In the genomic region with DNA sequence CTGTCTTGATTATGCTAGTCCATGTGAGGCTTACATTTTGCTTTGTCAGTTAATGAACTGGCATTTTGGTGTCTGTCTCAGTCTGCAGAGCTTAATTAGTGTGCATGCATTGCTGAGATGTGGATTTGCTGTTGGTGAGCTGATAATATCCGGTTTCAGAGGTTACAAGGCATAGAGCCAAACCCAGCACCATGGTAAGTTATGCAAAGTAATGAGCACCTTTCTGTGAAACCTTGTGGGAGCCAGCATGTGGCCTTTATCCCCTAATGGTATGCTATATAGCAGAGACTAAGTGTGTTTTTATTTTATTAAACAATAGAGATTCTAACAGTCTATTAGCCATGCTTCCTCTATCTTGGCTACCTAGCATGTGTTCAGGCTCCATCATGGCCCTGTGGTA, we compare ENCODE assay signal across 22 mouse cellular contexts.
DNase-seq lines count a peak whose midpoint lies in the region; ATAC-seq and TF ChIP-seq lines count a peak whose summit lies in the region.
"Had no signal": no experiment of that assay in that cellular context is flagged by ENCODE, and none has a peak within 500 bp of the region (broad histone marks: within the 10 kb centered on the region; RNA-seq: fewer than 3 reads in every experiment).

No protein-coding gene starts in this region.

- no peak overlapping the region for H3K4me3 ChIP-seq in embryonic facial prominence, embryonic 14.5 days (ENCODE audit: low read depth, low read length)
- H3K4me3 ChIP-seq in embryonic facial prominence, embryonic 10.5 days, result no peak overlapping the region
- no peak overlapping the region for H3K4me3 ChIP-seq in midbrain, embryonic 13.5 days (replicated peaks)
- no peak overlapping the region for H3K4me3 ChIP-seq in midbrain, embryonic 11.5 days (ENCODE audit: low read depth, low read length)
- H3K4me3 ChIP-seq in forebrain, embryonic 16.5 days (replicated peaks; ENCODE audit: low read length), result no peak overlapping the region
- H3K4me3 ChIP-seq: embryonic facial prominence, embryonic 15.5 days; heart, embryonic 13.5 days; hindbrain, embryonic 12.5 days had no signal

- H3K36me3 ChIP-seq in embryonic facial prominence, embryonic 14.5 days (ENCODE audit: control insufficient read depth, insufficient read depth, low read length), result no peaks in the 10 kb centered on the region
- H3K36me3 ChIP-seq in embryonic facial prominence, embryonic 10.5 days (replicated peaks), result no peaks in the 10 kb centered on the region
- no peaks in the 10 kb centered on the region for H3K36me3 ChIP-seq in midbrain, embryonic 13.5 days
- H3K36me3 ChIP-seq in midbrain, embryonic 11.5 days (ENCODE audit: control insufficient read depth, insufficient read depth, low read length), result no peaks in the 10 kb centered on the region
- no peaks in the 10 kb centered on the region for H3K36me3 ChIP-seq in forebrain, embryonic 16.5 days (ENCODE audit: control insufficient read depth, insufficient read depth)
- H3K36me3 ChIP-seq: embryonic facial prominence, embryonic 15.5 days; G1E; heart, embryonic 13.5 days; hindbrain, embryonic 12.5 days had no signal

- ATAC-seq in embryonic facial prominence, embryonic 14.5 days (ENCODE audit: low read depth), result peak; percentile 37; the same call in 1 of the 2 replicates
- 0 out of 2 replicates have a peak, but pooled peaks have one; percentile 24 for ATAC-seq in midbrain, embryonic 13.5 days
- no peak for ATAC-seq in midbrain, embryonic 11.5 days (ENCODE audit: low FRiP score)
- ATAC-seq in forebrain, embryonic 16.5 days, result peak; percentile 38; the same call in 1 of the 2 replicates
- ATAC-seq in inflammation-experienced regulatory T-cells, adult 6 months, result no peak
- ATAC-seq: CD4-positive, CD25-positive, alpha-beta regulatory T cell, adult 4 months; hindbrain, embryonic 16.5 days had no signal

- no peak overlapping the region for H3K9ac ChIP-seq in embryonic facial prominence, embryonic 14.5 days (ENCODE audit: low read depth, low read length)
- no peak overlapping the region for H3K9ac ChIP-seq in midbrain, embryonic 13.5 days (replicated peaks)
- H3K9ac ChIP-seq in midbrain, embryonic 11.5 days (ENCODE audit: low read length), result no peak overlapping the region
- no peak overlapping the region for H3K9ac ChIP-seq in forebrain, embryonic 16.5 days (replicated peaks; ENCODE audit: low read depth, low read length)
- H3K9ac ChIP-seq: embryonic facial prominence, embryonic 15.5 days; heart, embryonic 13.5 days; hindbrain, embryonic 12.5 days had no signal

- no peaks in the 10 kb centered on the region for H3K4me1 ChIP-seq in embryonic facial prominence, embryonic 14.5 days (ENCODE audit: control insufficient read depth, insufficient read depth, low read length)
- H3K4me1 ChIP-seq in embryonic facial prominence, embryonic 10.5 days, result no peaks in the 10 kb centered on the region
- H3K4me1 ChIP-seq in midbrain, embryonic 13.5 days (replicated peaks), result no peaks in the 10 kb centered on the region
- no peaks in the 10 kb centered on the region for H3K4me1 ChIP-seq in midbrain, embryonic 11.5 days (ENCODE audit: control insufficient read depth, insufficient read depth, low read length)
- no peaks in the 10 kb centered on the region for H3K4me1 ChIP-seq in forebrain, embryonic 16.5 days (replicated peaks; ENCODE audit: control insufficient read depth, insufficient read depth, low read length)
- H3K4me1 ChIP-seq: embryonic facial prominence, embryonic 15.5 days; heart, embryonic 13.5 days; hindbrain, embryonic 12.5 days had no signal

- no peak overlapping the region for H3K4me2 ChIP-seq in embryonic facial prominence, embryonic 14.5 days (ENCODE audit: low read depth, low read length)
- H3K4me2 ChIP-seq in midbrain, embryonic 13.5 days (replicated peaks), result no peak overlapping the region
- no peak overlapping the region for H3K4me2 ChIP-seq in midbrain, embryonic 11.5 days
- H3K4me2 ChIP-seq in forebrain, embryonic 16.5 days (ENCODE audit: low read length), result no peak overlapping the region
- H3K4me2 ChIP-seq: embryonic facial prominence, embryonic 15.5 days; heart, embryonic 13.5 days; hindbrain, embryonic 12.5 days had no signal

- peak; percentile 1 for DNase-seq in embryonic facial prominence, embryonic 14.5 days (ENCODE audit: low spot score)
- DNase-seq in embryonic facial prominence, embryonic 10.5 days (ENCODE audit: low spot score), result no peak
- no peak for DNase-seq in midbrain, embryonic 11.5 days (ENCODE audit: low spot score, missing footprints)
- DNase-seq in brain, embryonic 14.5 days (ENCODE audit: low read depth), result peak; percentile 72
- DNase-seq in spleen, postnatal 14 days (ENCODE audit: low spot score in 2 of 2), result no peak
- DNase-seq: adrenal gland, postnatal 10 days; B cell, adult 2 months; cerebellum, adult 18-20 months; cerebellum, adult 9-11 months; cerebellum, postnatal 36 days; gastrocnemius, postnatal 36 days; heart, adult 11 months; heart, postnatal 36 days had no signal

- TF ChIP-seq POLR2A in brain, embryonic 14.5 days (IDR thresholded peaks at IDR 0.05; ENCODE audit: borderline replicate concordance, extremely low read depth, insufficient read depth, insufficient read length, poor library complexity, severe bottlenecking), result no peak

- H3K27me3 ChIP-seq in embryonic facial prominence, embryonic 14.5 days (replicated peaks; ENCODE audit: control insufficient read depth, insufficient read depth, low read length), result no peaks in the 10 kb centered on the region
- no peaks in the 10 kb centered on the region for H3K27me3 ChIP-seq in embryonic facial prominence, embryonic 10.5 days (replicated peaks; ENCODE audit: low read depth, poor library complexity, severe bottlenecking)
- no peaks in the 10 kb centered on the region for H3K27me3 ChIP-seq in midbrain, embryonic 13.5 days
- H3K27me3 ChIP-seq in midbrain, embryonic 11.5 days (ENCODE audit: control insufficient read depth, insufficient read depth, low read length), result no peaks in the 10 kb centered on the region
- H3K27me3 ChIP-seq in forebrain, embryonic 16.5 days (replicated peaks; ENCODE audit: control insufficient read depth, insufficient read depth, low read length), result no peaks in the 10 kb centered on the region
- H3K27me3 ChIP-seq: embryonic facial prominence, embryonic 15.5 days; heart, embryonic 13.5 days; hindbrain, embryonic 12.5 days had no signal

- no peak for TF ChIP-seq CTCF in brain, embryonic 14.5 days (IDR thresholded peaks at IDR 0.05; ENCODE audit: borderline replicate concordance, extremely low read depth, insufficient read depth, insufficient read length)

- H3K27ac ChIP-seq in embryonic facial prominence, embryonic 14.5 days (replicated peaks; ENCODE audit: low read depth, low read length), result no peak overlapping the region
- no peak overlapping the region for H3K27ac ChIP-seq in embryonic facial prominence, embryonic 10.5 days (replicated peaks)
- no peak overlapping the region for H3K27ac ChIP-seq in midbrain, embryonic 13.5 days
- no peak overlapping the region for H3K27ac ChIP-seq in midbrain, embryonic 11.5 days (ENCODE audit: low read depth, low read length)
- no peak overlapping the region for H3K27ac ChIP-seq in forebrain, embryonic 16.5 days (ENCODE audit: low read length)
- H3K27ac ChIP-seq: embryonic facial prominence, embryonic 15.5 days; heart, embryonic 13.5 days; hindbrain, embryonic 12.5 days had no signal

- H3K9me3 ChIP-seq in embryonic facial prominence, embryonic 14.5 days (ENCODE audit: control insufficient read depth, low read length), result no peaks in the 10 kb centered on the region
- H3K9me3 ChIP-seq in embryonic facial prominence, embryonic 10.5 days, result no peaks in the 10 kb centered on the region
- H3K9me3 ChIP-seq in midbrain, embryonic 13.5 days, result no peaks in the 10 kb centered on the region
- H3K9me3 ChIP-seq in midbrain, embryonic 11.5 days (ENCODE audit: control insufficient read depth, low read length), result no peaks in the 10 kb centered on the region
- no peaks in the 10 kb centered on the region for H3K9me3 ChIP-seq in forebrain, embryonic 16.5 days (ENCODE audit: control insufficient read depth, low read length)
- H3K9me3 ChIP-seq: embryonic facial prominence, embryonic 15.5 days; G1E; heart, embryonic 13.5 days; hindbrain, embryonic 12.5 days had no signal

- WGBS in embryonic facial prominence, embryonic 14.5 days, result 52% methylated on average over 1 of the region's 1 CpGs
- WGBS in embryonic facial prominence, embryonic 10.5 days, result 62% methylated on average over 1 of the region's 1 CpGs
- 32% methylated on average over 1 of the region's 1 CpGs for WGBS in midbrain, embryonic 13.5 days
- WGBS in midbrain, embryonic 11.5 days, result 60% methylated on average over 1 of the region's 1 CpGs
- 16% methylated on average over 1 of the region's 1 CpGs for WGBS in forebrain, embryonic 16.5 days

Comparison
In these comparisons a context has a peak if more than half of its experiments do, and no peak if none do; other contexts are left out.
1. ATAC-seq: peak in embryonic facial prominence, embryonic 14.5 days (single experiment), midbrain, embryonic 13.5 days (single experiment) and forebrain, embryonic 16.5 days (single experiment); none in midbrain, embryonic 11.5 days (single experiment) and inflammation-experienced regulatory T-cells, adult 6 months (single experiment).
2. DNase-seq: peak in embryonic facial prominence, embryonic 14.5 days (single experiment) and brain, embryonic 14.5 days (single experiment); none in embryonic facial prominence, embryonic 10.5 days (single experiment), midbrain, embryonic 11.5 days (single experiment) and spleen, postnatal 14 days (0 of 2).